Comparison of ENCODE assay signal across 19 mouse cellular contexts in the genomic region with DNA sequence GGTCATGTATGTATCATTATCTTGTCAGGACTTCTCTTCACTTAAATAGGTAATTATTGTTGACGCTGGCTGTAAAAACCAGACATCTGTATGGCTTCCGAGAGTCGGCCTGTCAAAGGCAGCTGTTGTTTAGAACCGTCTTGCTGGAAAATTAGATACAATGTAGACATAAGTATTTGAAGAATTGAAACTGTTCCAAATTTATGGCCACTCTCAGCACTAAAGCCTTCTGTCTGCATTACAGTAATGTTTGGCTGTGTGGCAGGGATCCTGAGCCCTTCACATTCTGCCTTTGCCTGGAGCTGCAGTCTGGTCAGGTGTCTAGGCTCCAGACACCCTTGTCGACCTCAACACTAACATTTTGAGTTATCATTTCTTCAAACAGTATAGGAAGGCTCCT.
DNase-seq lines count a peak whose midpoint lies in the region; ATAC-seq lines count a peak whose summit lies in the region.
"Had no signal": no experiment of that assay in that cellular context is flagged by ENCODE, and none has a peak within 500 bp of the region (broad histone marks: within the 10 kb centered on the region; RNA-seq: fewer than 3 reads in every experiment).

No protein-coding gene starts in this region.

- WGBS in lung, embryonic 16.5 days: 37% methylated on average over 5 of the region's 5 CpGs
- 53% methylated on average over 5 of the region's 5 CpGs for WGBS in embryonic facial prominence, embryonic 10.5 days
- WGBS in heart, embryonic 11.5 days (ENCODE audit: insufficient replicate concordance): 71% methylated on average over 5 of the region's 5 CpGs
- WGBS in hindbrain, embryonic 14.5 days: 81% methylated on average over 5 of the region's 5 CpGs

- H3K4me2 ChIP-seq in lung, embryonic 16.5 days (ENCODE audit: low read depth, low read length): no peak overlapping the region
- no peak overlapping the region for H3K4me2 ChIP-seq in heart, embryonic 11.5 days
- no peak overlapping the region for H3K4me2 ChIP-seq in hindbrain, embryonic 14.5 days (replicated peaks)
- H3K4me2 ChIP-seq: embryonic facial prominence, embryonic 13.5 days; heart, embryonic 15.5 days; hindbrain, embryonic 13.5 days had no signal

- ATAC-seq in lung, embryonic 16.5 days (ENCODE audit: low read depth): peak; percentile 69
- ATAC-seq in heart, embryonic 11.5 days (replicated peaks; ENCODE audit: insufficient number of reproducible peaks, low FRiP score, low TSS enrichment): no peak
- ATAC-seq in hindbrain, embryonic 14.5 days (ENCODE audit: low FRiP score): no peak
- ATAC-seq: forebrain, embryonic 14.5 days had no signal

- peaks cover 10% of the 10 kb centered on the region; the same call in 1 of the 2 replicates for H3K4me1 ChIP-seq in lung, embryonic 16.5 days (replicated peaks; ENCODE audit: control insufficient read depth, insufficient read depth, low read length)
- H3K4me1 ChIP-seq in embryonic facial prominence, embryonic 10.5 days: peaks cover 4% of the 10 kb centered on the region; the same call in 1 of the 2 replicates
- H3K4me1 ChIP-seq in heart, embryonic 11.5 days (ENCODE audit: control insufficient read depth, insufficient read depth, low read length): no peaks in the 10 kb centered on the region
- H3K4me1 ChIP-seq in hindbrain, embryonic 14.5 days (replicated peaks; ENCODE audit: control insufficient read depth, insufficient read depth, low read length): no peaks in the 10 kb centered on the region
- H3K4me1 ChIP-seq: heart, embryonic 10.5 days; heart, embryonic 15.5 days; hindbrain, embryonic 13.5 days had no signal

- DNase-seq in lung, postnatal 14 days: no peak
- peak; percentile 11 for DNase-seq in embryonic facial prominence, embryonic 10.5 days (ENCODE audit: low spot score)
- DNase-seq in forelimb bud, embryonic 11.5 days (ENCODE audit: low read depth, low spot score): peak; percentile 28
- DNase-seq in hindbrain, embryonic 14.5 days (ENCODE audit: low spot score): no peak
- DNase-seq: adrenal gland, adult 8-10 months; adrenal gland, postnatal 36 days; cerebellum, adult 11 months; cerebellum, adult 8-10 months; cerebellum, postnatal 14 days; embryo, embryonic 11 days; heart, adult 18-20 months; heart, postnatal 14 days had no signal

- no peaks in the 10 kb centered on the region for H3K36me3 ChIP-seq in lung, embryonic 16.5 days (ENCODE audit: control insufficient read depth, insufficient read depth, low read length)
- no peaks in the 10 kb centered on the region for H3K36me3 ChIP-seq in embryonic facial prominence, embryonic 10.5 days (replicated peaks)
- no peaks in the 10 kb centered on the region for H3K36me3 ChIP-seq in heart, embryonic 11.5 days (ENCODE audit: control insufficient read depth, insufficient read depth, low read length)
- no peaks in the 10 kb centered on the region for H3K36me3 ChIP-seq in hindbrain, embryonic 14.5 days (replicated peaks; ENCODE audit: control insufficient read depth, insufficient read depth)
- H3K36me3 ChIP-seq: embryonic facial prominence, embryonic 13.5 days; heart, embryonic 10.5 days; heart, embryonic 15.5 days; hindbrain, embryonic 13.5 days had no signal

- no peak overlapping the region for H3K27ac ChIP-seq in lung, embryonic 16.5 days (ENCODE audit: low read length)
- H3K27ac ChIP-seq in embryonic facial prominence, embryonic 10.5 days (replicated peaks): no peak overlapping the region
- no peak overlapping the region for H3K27ac ChIP-seq in heart, embryonic 11.5 days (ENCODE audit: low read depth, low read length)
- H3K27ac ChIP-seq in hindbrain, embryonic 14.5 days: no peak overlapping the region
- H3K27ac ChIP-seq: embryonic facial prominence, embryonic 13.5 days; heart, embryonic 10.5 days; heart, embryonic 15.5 days; hindbrain, embryonic 13.5 days had no signal

- H3K9ac ChIP-seq in lung, embryonic 16.5 days (ENCODE audit: low read length): no peak overlapping the region
- H3K9ac ChIP-seq in heart, embryonic 11.5 days (ENCODE audit: low read depth, low read length): no peak overlapping the region
- no peak overlapping the region for H3K9ac ChIP-seq in hindbrain, embryonic 14.5 days
- H3K9ac ChIP-seq: embryonic facial prominence, embryonic 13.5 days; heart, embryonic 15.5 days; hindbrain, embryonic 13.5 days had no signal

- H3K9me3 ChIP-seq in lung, embryonic 16.5 days (ENCODE audit: control insufficient read depth, low read length): no peaks in the 10 kb centered on the region
- no peaks in the 10 kb centered on the region for H3K9me3 ChIP-seq in embryonic facial prominence, embryonic 10.5 days
- H3K9me3 ChIP-seq in heart, embryonic 11.5 days (replicated peaks; ENCODE audit: control insufficient read depth, low read length): no peaks in the 10 kb centered on the region
- H3K9me3 ChIP-seq in hindbrain, embryonic 14.5 days (ENCODE audit: control insufficient read depth, low read length): no peaks in the 10 kb centered on the region
- H3K9me3 ChIP-seq: embryonic facial prominence, embryonic 13.5 days; heart, embryonic 10.5 days; heart, embryonic 15.5 days; hindbrain, embryonic 13.5 days had no signal

- H3K4me3 ChIP-seq in lung, embryonic 16.5 days (ENCODE audit: low read length): no peak overlapping the region
- no peak overlapping the region for H3K4me3 ChIP-seq in embryonic facial prominence, embryonic 10.5 days
- H3K4me3 ChIP-seq in heart, embryonic 11.5 days (ENCODE audit: low read depth, low read length): no peak overlapping the region
- no peak overlapping the region for H3K4me3 ChIP-seq in hindbrain, embryonic 14.5 days (replicated peaks; ENCODE audit: low read length)
- H3K4me3 ChIP-seq: embryonic facial prominence, embryonic 13.5 days; heart, embryonic 10.5 days; heart, embryonic 15.5 days; hindbrain, embryonic 13.5 days had no signal

- H3K27me3 ChIP-seq in lung, embryonic 16.5 days (ENCODE audit: control insufficient read depth, insufficient read depth, low read depth, low read length): no peaks in the 10 kb centered on the region
- H3K27me3 ChIP-seq in embryonic facial prominence, embryonic 10.5 days (replicated peaks; ENCODE audit: low read depth, poor library complexity, severe bottlenecking): no peaks in the 10 kb centered on the region
- no peaks in the 10 kb centered on the region for H3K27me3 ChIP-seq in heart, embryonic 11.5 days (ENCODE audit: control insufficient read depth, insufficient read depth, low read length)
- no peaks in the 10 kb centered on the region for H3K27me3 ChIP-seq in hindbrain, embryonic 14.5 days (ENCODE audit: control insufficient read depth, insufficient read depth, low read length)
- H3K27me3 ChIP-seq: embryonic facial prominence, embryonic 13.5 days; heart, embryonic 15.5 days; hindbrain, embryonic 13.5 days had no signal

Comparison
In these comparisons a context has a peak if more than half of its experiments do, and no peak if none do; other contexts are left out.
1. DNase-seq: peak in embryonic facial prominence, embryonic 10.5 days (single experiment) and forelimb bud, embryonic 11.5 days (single experiment); none in lung, postnatal 14 days (single experiment) and hindbrain, embryonic 14.5 days (single experiment).